Mouse (Mus musculus) 416B (cell line): Measurements from ENCODE around the gene Trmt44.

ENCODE experiments used
- DNase-seq: peaks from one replicate; pipeline ENCODE4 v3.0.0; 2011; ENCODE audit warnings: low read depth

The Trmt44 gene

DNA sequence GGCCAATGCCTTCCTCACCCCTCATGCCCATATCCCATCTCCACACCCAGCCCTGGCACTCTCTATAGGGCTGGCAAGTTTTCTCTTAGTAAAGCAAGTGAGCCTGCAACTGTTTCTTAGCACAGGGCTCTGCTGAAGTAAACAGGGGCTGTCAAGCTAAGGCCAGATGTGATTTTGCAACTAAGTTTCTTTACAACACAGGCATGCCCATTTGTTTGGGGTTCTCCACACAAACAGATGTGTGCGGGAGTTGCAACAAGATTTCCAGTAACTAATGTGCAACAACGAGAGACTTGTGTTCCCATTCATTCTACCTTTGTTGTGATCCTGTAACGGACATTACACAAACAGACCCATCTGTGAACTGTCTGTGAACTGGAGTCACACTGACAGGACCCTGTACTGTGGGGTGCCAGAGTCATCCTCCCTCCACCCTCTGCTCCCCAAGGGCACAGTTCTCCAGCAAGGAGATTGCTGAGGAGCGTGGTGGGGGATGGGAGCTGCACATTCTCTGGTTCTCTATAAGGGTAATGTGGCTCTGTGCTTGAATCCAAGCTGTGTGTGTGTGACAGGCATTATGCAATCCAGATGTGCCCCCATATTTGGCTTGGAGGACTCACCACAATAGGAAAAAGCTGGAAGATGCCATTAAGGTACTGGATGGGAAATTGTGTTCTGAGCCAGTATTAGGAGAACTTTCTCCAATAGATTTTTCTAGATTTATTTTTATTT lies 33.6 kb downstream of the Trmt44 start:
- no peak for DNase-seq

DNA sequence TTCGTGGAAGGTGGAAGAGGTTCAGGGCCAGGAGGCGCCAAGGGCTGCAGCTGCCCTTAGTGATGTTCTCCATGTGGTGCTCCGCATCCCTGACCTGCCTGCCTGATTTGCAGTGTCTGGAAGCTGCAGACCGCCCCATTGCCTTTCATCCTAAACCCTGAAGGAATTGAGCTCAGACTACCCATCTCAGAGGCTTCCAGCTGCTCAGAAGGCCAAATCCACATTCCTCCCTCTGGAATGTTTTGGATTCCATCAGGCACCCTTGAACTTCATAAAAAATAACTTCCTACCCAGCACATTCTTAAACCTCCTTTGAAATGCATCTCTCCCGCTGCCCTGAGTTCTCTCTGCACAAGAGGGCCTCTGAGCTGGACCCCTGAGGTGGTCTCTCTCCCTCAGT lies 34.3 kb downstream of the Trmt44 start:
- no peak for DNase-seq

DNA sequence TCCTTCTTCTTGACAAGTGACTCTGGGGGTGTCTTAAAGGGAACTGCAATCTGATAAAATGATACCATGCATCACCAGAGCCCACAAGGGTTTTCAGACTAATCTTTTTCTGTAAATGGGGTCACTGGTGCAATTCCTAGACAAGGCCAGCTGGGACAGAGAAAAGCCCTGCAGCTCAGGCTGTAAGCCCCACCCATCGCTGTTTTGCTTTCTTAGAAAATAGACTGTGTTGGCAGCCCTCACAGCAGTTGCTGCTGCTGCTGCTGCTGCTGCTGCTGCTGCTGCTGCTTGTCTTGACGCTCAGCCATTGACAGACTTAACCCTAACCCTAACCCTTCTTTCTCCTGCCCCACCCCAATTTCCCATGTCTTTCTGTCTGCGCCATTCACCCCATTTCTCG lies 35.3 kb downstream of the Trmt44 start:
- DNase-seq = no peak

DNA sequence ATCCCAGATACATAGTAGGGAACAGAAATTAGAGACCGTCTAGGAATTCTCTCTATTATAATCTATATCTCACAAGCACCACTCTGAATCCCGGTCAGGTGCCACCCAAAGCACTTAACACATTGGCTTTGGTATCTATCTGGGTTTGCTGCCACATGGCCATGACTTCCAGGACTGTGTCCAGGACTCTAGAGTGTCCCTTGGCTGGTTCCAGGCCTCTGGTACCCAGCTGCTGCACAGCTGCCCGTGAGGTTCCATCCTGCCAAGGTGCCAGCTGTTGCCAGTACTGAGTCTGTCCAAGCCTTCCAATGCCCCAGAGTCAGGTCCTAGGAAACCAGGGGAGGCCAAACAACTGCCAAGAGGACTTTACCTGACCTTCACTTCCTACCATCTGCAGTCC lies 36.8 kb downstream of the Trmt44 start:
- DNase-seq = no peak

DNA sequence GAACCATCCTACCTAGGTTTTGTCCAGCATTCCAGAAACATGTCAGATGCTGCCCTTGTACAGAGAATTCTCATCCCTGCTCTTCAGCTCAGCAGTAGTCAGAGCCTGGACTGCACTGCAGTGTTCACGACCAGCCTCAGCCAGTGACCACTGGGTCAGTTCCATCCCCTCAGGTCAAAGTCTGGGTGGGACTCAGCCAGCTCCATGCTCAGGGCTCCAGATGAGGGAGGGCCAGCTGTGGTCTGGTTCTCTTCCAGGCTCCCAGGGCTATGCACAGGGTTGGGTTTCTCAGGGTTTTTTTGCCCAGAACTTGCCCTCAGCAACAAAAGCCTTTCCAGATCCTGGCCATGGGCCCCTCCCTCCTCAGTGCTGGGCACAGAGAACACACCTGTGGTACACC lies 37.4 kb downstream of the Trmt44 start:
- no peak for DNase-seq

DNA sequence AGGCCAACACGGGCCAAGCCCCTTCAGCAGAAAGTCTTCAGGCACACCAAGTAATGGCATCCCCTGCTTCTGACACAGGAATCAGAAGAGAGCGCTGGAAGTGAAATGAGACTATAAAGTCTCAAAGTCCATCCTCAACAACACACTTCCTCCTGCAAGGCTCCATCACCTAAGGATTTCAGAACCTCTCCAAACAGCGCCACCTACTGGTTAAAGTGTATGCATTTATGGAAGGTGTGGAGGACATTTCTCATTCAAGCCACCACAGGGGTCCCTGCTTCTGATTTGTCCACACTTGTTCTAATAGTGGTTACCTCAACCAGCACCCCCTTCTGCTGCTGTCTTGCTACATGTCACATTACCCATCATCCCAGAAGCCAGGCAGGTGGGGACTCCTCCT lies 38.6 kb downstream of the Trmt44 start:
- peak; percentile 21 for DNase-seq

DNA sequence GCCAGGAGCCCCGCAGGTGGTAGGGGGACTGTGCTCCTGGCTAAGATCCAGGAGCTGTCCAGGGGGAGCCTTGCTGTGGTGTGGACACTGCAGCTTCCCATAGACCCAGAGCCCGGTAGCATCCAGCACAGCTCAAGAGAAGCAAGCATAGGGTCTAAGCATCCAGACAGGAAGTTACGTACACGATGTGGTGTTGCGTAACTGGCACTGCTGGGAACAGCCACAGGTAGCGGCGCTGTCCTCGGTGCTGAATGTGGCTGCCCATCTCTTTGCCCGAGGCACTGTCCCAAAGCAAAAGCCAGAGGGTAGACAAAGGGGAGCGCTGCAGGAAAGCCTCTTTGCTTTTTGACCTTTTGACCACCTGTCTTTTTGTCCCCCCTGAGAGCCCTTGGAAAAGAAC lies 43.3 kb downstream of the Trmt44 start:
- peak; percentile 77 for DNase-seq

DNA sequence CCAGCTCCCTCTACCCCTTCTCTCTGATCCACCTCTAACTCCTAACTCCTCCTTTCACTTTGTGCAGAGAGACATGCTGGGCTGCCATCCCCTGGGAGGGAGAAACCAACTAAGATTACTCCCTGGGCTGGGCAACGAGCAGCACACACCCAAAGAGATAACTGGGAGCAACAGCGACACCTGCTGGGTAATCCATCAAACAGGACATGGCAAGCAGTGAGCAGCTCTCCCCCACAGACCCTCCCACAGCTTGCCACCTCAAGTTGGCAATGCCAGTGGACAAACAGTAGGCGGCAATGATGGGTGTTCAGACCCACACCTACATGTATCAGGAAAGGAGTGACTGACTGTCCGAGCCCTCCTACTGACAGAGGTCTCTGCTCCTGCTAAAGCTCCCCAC lies 44.4 kb downstream of the Trmt44 start:
- peak; percentile 56 for DNase-seq

DNA sequence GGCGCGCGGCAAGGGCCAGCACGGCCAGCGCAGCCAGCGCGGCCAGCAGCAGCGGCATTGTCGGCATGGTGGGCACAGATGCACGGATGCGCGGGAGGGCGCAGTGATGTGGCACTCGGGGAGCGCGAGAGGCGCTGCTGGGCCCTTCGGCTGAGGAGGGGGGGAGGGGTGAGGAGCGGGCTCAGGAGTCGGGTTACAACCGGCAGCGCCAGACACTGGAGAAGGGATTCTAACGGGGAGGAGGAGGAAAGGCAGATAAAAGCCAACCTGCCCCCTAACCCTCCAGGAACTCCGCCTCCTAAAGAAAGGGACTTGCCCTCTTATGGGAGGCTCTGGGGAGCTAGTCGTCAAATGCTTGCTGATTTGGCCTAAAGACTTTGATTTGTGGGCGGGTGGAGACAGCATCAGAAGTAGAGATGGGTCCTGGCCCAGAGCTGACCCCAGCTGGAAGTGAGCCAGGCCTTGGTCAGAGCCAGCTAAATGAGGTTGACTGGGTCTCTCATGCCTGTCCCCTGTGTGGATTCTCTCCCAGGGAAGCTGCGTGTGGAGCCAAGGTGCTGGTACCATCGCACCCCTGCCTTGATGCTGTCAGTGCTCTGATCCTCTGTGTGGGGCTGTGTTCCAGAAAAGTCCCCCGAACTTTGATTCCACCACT lies 49.3 kb downstream of the Trmt44 start, which contains the start of gene Cpz:
Gene Cpz, minus strand, starts transcription at position 230 of the 655 bp plus-strand sequence.
- no peak for DNase-seq

DNA sequence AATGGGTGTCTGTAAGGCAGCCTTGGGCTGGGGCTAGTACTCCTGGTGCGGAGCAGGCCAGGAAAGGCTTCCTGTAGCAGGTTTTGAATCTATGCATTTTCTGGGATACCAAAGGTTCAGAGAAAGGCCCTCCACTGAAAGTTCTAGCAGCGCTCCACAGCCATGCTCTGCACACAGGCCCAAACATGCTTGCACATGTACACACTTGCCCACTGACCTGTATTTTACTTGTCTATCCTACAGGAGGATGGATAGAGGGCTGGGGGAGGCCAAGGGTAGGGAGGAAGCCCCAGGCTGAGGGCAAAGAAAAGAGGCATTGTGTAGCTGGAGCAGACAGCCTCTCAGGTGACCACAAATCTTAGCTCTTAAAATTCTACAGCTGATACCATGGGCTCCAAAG lies 50.5 kb downstream of the Trmt44 start:
- no peak for DNase-seq

DNA sequence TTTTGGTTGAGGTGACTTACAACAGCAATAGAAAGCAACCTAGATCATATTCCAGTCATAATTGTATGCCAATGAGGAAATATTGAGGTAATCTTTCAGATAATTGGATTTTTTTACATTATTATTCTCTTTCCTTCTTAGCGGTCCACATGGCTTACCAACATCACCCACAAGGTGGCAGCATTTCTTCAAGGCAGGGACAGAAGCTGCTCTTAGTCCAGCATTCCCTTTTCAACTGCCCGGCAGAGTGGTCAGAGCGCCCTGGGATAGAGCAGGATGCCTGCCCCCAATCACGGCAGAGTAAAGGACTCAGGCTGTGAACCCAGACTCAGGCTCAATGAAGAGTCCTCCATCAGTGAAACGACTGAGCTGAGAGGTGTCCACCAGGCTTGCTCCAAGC lies 51.1 kb downstream of the Trmt44 start:
- peak; percentile 57 for DNase-seq

DNA sequence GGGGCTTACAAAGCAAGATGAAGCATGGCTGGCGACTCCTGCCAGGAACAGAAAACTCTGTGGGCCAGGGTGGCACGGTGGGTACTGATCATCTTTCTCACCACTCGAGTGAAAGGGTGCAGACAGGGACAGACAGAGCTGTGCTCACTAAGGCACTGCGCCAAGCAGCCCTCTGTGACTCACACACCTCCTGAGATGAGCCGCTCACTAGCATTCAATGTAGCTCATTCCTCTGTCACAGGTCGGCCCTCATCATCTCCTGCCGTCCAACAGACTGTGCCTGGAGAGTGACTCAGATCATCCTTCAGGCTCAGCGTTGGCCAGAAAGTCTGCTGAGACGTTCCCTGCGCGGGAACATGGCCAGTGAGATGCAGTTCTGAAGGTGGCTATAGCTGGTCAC lies 58.1 kb downstream of the Trmt44 start:
- no peak for DNase-seq

DNA sequence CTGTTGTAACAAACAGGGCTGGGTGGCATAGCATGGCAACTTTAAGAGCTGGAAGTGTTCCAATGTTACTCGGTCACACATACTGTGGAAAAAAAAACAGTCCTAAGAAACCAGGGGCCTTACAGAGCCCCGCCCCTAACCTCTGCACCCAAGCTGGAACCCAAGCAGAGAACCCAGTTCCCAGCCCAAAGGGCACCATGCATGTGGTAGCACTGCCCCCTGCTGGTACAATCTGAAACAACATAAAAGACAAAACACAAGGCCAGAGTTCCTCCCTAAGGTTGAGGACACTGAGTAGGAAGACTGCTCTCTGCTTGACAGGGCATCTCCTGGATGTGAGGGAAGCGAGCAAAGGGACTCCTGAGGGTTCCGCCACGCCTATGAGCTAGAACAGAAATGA lies 64.3 kb downstream of the Trmt44 start:
- DNase-seq = peak; percentile 69
